Mouse (Mus musculus): Measurements from ENCODE around the gene Eml4.

- no peak for TF ChIP-seq GATA1 (IDR thresholded peaks at IDR 0.05; ENCODE audit: low read length)
- no peak for TF ChIP-seq TAL1 (IDR thresholded peaks at IDR 0.05; ENCODE audit: low read length)
Observed at GRCm38 (mm10) chr17:83304089-83304822, 46.5 kb upstream of the Eml4 start.

All from erythroblast, embryonic 14.5 days (primary cell).